8 mouse cellular contexts compared by ENCODE assay signal in genomic region chr7:100979175-100979574, GRCm38 (mm10). TPM values are rescaled to one million over a fixed set of nuclear protein-coding genes. Genes with fewer than 3 reads are reported as not detected.
DNase-seq lines count a peak whose midpoint lies in the region; ATAC-seq and TF ChIP-seq lines count a peak whose summit lies in the region.

No protein-coding gene starts in this region.

- intact Hi-C loops in left cerebral cortex, postnatal 25 days (cut with DNase I): no loop called here

- no peak overlapping the region for H3K4me3 ChIP-seq in heart, embryonic 11.5 days (ENCODE audit: low read depth, low read length)
- H3K4me3 ChIP-seq in stomach, embryonic 15.5 days (replicated peaks): no peak overlapping the region
- H3K4me3 ChIP-seq in liver, postnatal 0 days (ENCODE audit: low read depth, low read length): no peak overlapping the region

- H3K9me3 ChIP-seq in heart, embryonic 11.5 days (replicated peaks; ENCODE audit: control insufficient read depth, low read length): no peaks in the 10 kb centered on the region
- no peaks in the 10 kb centered on the region for H3K9me3 ChIP-seq in stomach, embryonic 15.5 days
- H3K9me3 ChIP-seq in liver, postnatal 0 days (ENCODE audit: low read length): no peaks in the 10 kb centered on the region

- H3K27ac ChIP-seq in heart, embryonic 11.5 days (ENCODE audit: low read depth, low read length): no peak overlapping the region; the same call in 1 of the 2 replicates
- H3K27ac ChIP-seq in stomach, embryonic 15.5 days: peak overlapping the region; percentile 23; the same call in 1 of the 2 replicates
- H3K27ac ChIP-seq in liver, postnatal 0 days (ENCODE audit: low read depth): no peak overlapping the region

- TF ChIP-seq EP300 in liver, postnatal 0 days (IDR thresholded peaks at IDR 0.05; ENCODE audit: low read depth): no peak

- TF ChIP-seq CTCF in liver, postnatal 0 days (IDR thresholded peaks at IDR 0.05; ENCODE audit: low read depth): no peak

- WGBS in heart, embryonic 11.5 days (ENCODE audit: insufficient replicate concordance): 29% methylated on average over 2 of the region's 2 CpGs
- 15% methylated on average over 2 of the region's 2 CpGs for WGBS in stomach, embryonic 15.5 days
- 45% methylated on average over 2 of the region's 2 CpGs for WGBS in liver, postnatal 0 days (ENCODE audit: insufficient replicate concordance)

- no peaks in the 10 kb centered on the region for H3K36me3 ChIP-seq in heart, embryonic 11.5 days (ENCODE audit: control insufficient read depth, insufficient read depth, low read length)
- H3K36me3 ChIP-seq in stomach, embryonic 15.5 days: no peaks in the 10 kb centered on the region
- no peaks in the 10 kb centered on the region for H3K36me3 ChIP-seq in liver, postnatal 0 days (replicated peaks; ENCODE audit: insufficient read depth, low read length)

- peaks cover 14% of the 10 kb centered on the region for H3K27me3 ChIP-seq in heart, embryonic 11.5 days (ENCODE audit: control insufficient read depth, insufficient read depth, low read length)
- 0 out of 2 replicates have a peak, but pooled peaks cover 3% of the 10 kb centered on the region for H3K27me3 ChIP-seq in stomach, embryonic 15.5 days (replicated peaks)
- H3K27me3 ChIP-seq in liver, postnatal 0 days (ENCODE audit: insufficient read depth, low read length): peaks cover 13% of the 10 kb centered on the region

- H3K9ac ChIP-seq in heart, embryonic 11.5 days (ENCODE audit: low read depth, low read length): no peak overlapping the region
- H3K9ac ChIP-seq in stomach, embryonic 15.5 days: no peak overlapping the region
- H3K9ac ChIP-seq in liver, postnatal 0 days (replicated peaks): no peak overlapping the region

- ATAC-seq in heart, embryonic 11.5 days (replicated peaks; ENCODE audit: insufficient number of reproducible peaks, low FRiP score, low TSS enrichment): peak; percentile 59; the same call in 1 of the 2 replicates
- ATAC-seq in stomach, embryonic 15.5 days (ENCODE audit: insufficient read depth, low FRiP score, low read depth): peak; percentile 76
- no peak for ATAC-seq in frontal cortex, adult (ENCODE audit: low TSS enrichment)
- ATAC-seq in liver, postnatal 0 days: no peak

- H3K4me1 ChIP-seq in heart, embryonic 11.5 days (ENCODE audit: control insufficient read depth, insufficient read depth, low read length): peaks cover 8% of the 10 kb centered on the region
- H3K4me1 ChIP-seq in stomach, embryonic 15.5 days: peaks cover 20% of the 10 kb centered on the region
- peaks cover 6% of the 10 kb centered on the region for H3K4me1 ChIP-seq in liver, postnatal 0 days (ENCODE audit: insufficient read depth)

- H3K4me2 ChIP-seq in heart, embryonic 11.5 days: no peak overlapping the region
- H3K4me2 ChIP-seq in stomach, embryonic 15.5 days: no peak overlapping the region
- H3K4me2 ChIP-seq in liver, postnatal 0 days (ENCODE audit: low read depth, low read length): no peak overlapping the region

- DNase-seq in left cerebral cortex, postnatal 25 days (ENCODE audit: low spot score in 2 of 2): peak; percentile 28 to 35
- no peak for DNase-seq in left cerebral cortex, adult 11 months (ENCODE audit: low spot score)
- DNase-seq in adrenal gland, postnatal 36 days: peak; percentile 81 to 86
- DNase-seq in kidney, postnatal 25 days: peak; percentile 79 to 83
- DNase-seq in liver, postnatal 0 days: no peak

RNA-seq across cellular contexts. Expression of gene P2ry6, which starts 4.7 kb away (rescaled TPM):
- total RNA-seq in left cerebral cortex, postnatal 25 days (2021): 1 to 10 TPM; 2.5 to 4.1 TPM
- 1 to 10 TPM; 3.8 to 6.7 TPM for total RNA-seq in adrenal gland, postnatal 36 days (2021)
- 2.1 and 2.8 TPM in 2 replicates for polyA plus RNA-seq in heart, embryonic 11.5 days (2014; fragmentation: Nextera tagmentation; extraction: Ambion mirVana)
- 8.0 and 8.2 TPM in 2 replicates for polyA plus RNA-seq in stomach, embryonic 15.5 days (2015; fragmentation: Nextera tagmentation; extraction: Ambion mirVana)
- 5.3 and 6.0 TPM in 2 replicates for polyA plus RNA-seq in liver, postnatal 0 days (2015; fragmentation: Nextera tagmentation; extraction: Ambion mirVana)

RNA-seq across cellular contexts. Expression of gene P2ry2, which starts 33.5 kb away (rescaled TPM):
- under 1 TPM; 0.71 to 0.85 TPM for total RNA-seq in left cerebral cortex, postnatal 25 days (2021)
- 1 to 10 TPM; 1.7 to 2.2 TPM for total RNA-seq in adrenal gland, postnatal 36 days (2021)
- 0.54 and 0.68 TPM in 2 replicates for polyA plus RNA-seq in heart, embryonic 11.5 days (2014; fragmentation: Nextera tagmentation; extraction: Ambion mirVana)
- polyA plus RNA-seq in stomach, embryonic 15.5 days (2015; fragmentation: Nextera tagmentation; extraction: Ambion mirVana): 3.0 and 4.9 TPM in 2 replicates
- polyA plus RNA-seq in liver, postnatal 0 days (2015; fragmentation: Nextera tagmentation; extraction: Ambion mirVana): 3.8 and 4.2 TPM in 2 replicates

RNA-seq across cellular contexts. Expression of gene Arhgef17, which starts 47.3 kb away (rescaled TPM):
- 100 to 1,000 TPM; 109 to 120 TPM for total RNA-seq in left cerebral cortex, postnatal 25 days (2021)
- 10 to 100 TPM; 63.3 to 69.0 TPM for total RNA-seq in adrenal gland, postnatal 36 days (2021)
- polyA plus RNA-seq in heart, embryonic 11.5 days (2014; fragmentation: Nextera tagmentation; extraction: Ambion mirVana): 8.5 and 8.8 TPM in 2 replicates
- 6.2 and 7.9 TPM in 2 replicates for polyA plus RNA-seq in stomach, embryonic 15.5 days (2015; fragmentation: Nextera tagmentation; extraction: Ambion mirVana)
- polyA plus RNA-seq in liver, postnatal 0 days (2015; fragmentation: Nextera tagmentation; extraction: Ambion mirVana): 0.35 and 0.38 TPM in 2 replicates

Comparison
In these comparisons a context has a peak if more than half of its experiments do, and no peak if none do; other contexts are left out.
1. DNase-seq: peak in left cerebral cortex, postnatal 25 days (2 of 2), adrenal gland, postnatal 36 days (2 of 2) and kidney, postnatal 25 days (2 of 2); none in left cerebral cortex, adult 11 months (single experiment) and liver, postnatal 0 days (single experiment).
2. ATAC-seq: peak in heart, embryonic 11.5 days (single experiment) and stomach, embryonic 15.5 days (single experiment); none in frontal cortex, adult (single experiment) and liver, postnatal 0 days (single experiment).